Mouse (Mus musculus) midbrain, postnatal 0 days (tissue): ENCODE measurements at regions not wholly inside any gene's neighbourhood (a gene's known extent, or its start where the extent isn't known, plus 50 kb on each side); places are given as distances from the start of the nearest gene placed in this dataset.

Experiments
- ATAC-seq: fragments of 200-750 bp; cut with Nextera tagmentation; 2 replicates; pipeline ENCODE4 v1.8.0; 2017; ENCODE audit warnings: moderate number of reproducible peaks, mild to moderate bottlenecking, moderate TSS enrichment, moderate library complexity; ENCODE audit not compliant: low FRiP score
- DNase-seq: peaks from one replicate; pipeline ENCODE4 v3.0.0-alpha.2; 2015; ENCODE audit warnings: low spot score
- H3K27ac ChIP-seq: fragments of 300-500 bp; sonication (generic); 2 replicates; pipeline ENCODE4 v1.5.1; 2014; ENCODE audit warnings: low read depth, mild to moderate bottlenecking, low read length, mixed read lengths
- H3K27me3 ChIP-seq: fragments of 300-500 bp; sonication (generic); 2 replicates; pipeline ENCODE4 v1.6.1; 2014; ENCODE audit warnings: low read length, control low read depth, mixed read lengths; ENCODE audit not compliant: insufficient read depth
- H3K36me3 ChIP-seq: fragments of 300-500 bp; sonication (generic); 2 replicates; pipeline ENCODE4 v1.6.1; 2014; ENCODE audit warnings: low read length, control low read depth, mixed read lengths; ENCODE audit not compliant: insufficient read depth
- H3K4me1 ChIP-seq: fragments of 300-500 bp; sonication (generic); 2 replicates; pipeline ENCODE4 v1.6.1; 2014; ENCODE audit warnings: mild to moderate bottlenecking, control low read depth, antibody characterized with exemption, low read length, mixed read lengths; ENCODE audit not compliant: insufficient read depth
- H3K4me2 ChIP-seq: fragments of 300-500 bp; sonication (generic); 2 replicates; pipeline ENCODE4 v1.6.1; 2014; ENCODE audit warnings: low read depth, mild to moderate bottlenecking, low read length, mixed read lengths; ENCODE audit not compliant: poor library complexity, severe bottlenecking
- H3K4me3 ChIP-seq: fragments of 300-500 bp; sonication (generic); 2 replicates; pipeline ENCODE4 v1.5.1; 2014; ENCODE audit warnings: low read depth, mild to moderate bottlenecking, low read length, moderate library complexity
- H3K9ac ChIP-seq: fragments of 300-500 bp; sonication (generic); replicated peaks from 2 replicates; pipeline ENCODE4 v1.6.1; 2014; ENCODE audit warnings: mild to moderate bottlenecking, low read length, moderate library complexity, mixed read lengths; ENCODE audit not compliant: poor library complexity, severe bottlenecking
- H3K9me3 ChIP-seq: fragments of 300-500 bp; sonication (generic); 2 replicates; pipeline ENCODE4 v1.6.1; 2016; ENCODE audit warnings: low read length, control low read depth
- CTCF ChIP-seq: IDR thresholded peaks from 2 replicates; pipeline ENCODE4 v1.5.1; 2016; ENCODE audit warnings: antibody characterized with exemption, mild to moderate bottlenecking
- WGBS: fragments of 180-500 bp; shearing (Covaris S2); extraction: QIAGEN DNeasy Blood & Tissue Kit; methylation state at CpG from one replicate; pipeline ENCODE4 v1.1.7; 2014; 5-methylcytosine and 5-hydroxymethylcytosine counted together

GRCm38 (mm10) chr3:159121626-159122025 is 373.6 kb upstream of the Depdc1a start:
- 92% methylated on average over 3 of the region's 3 CpGs for WGBS
- ATAC-seq, result no peak
- DNase-seq, result peak; percentile 22

DNA sequence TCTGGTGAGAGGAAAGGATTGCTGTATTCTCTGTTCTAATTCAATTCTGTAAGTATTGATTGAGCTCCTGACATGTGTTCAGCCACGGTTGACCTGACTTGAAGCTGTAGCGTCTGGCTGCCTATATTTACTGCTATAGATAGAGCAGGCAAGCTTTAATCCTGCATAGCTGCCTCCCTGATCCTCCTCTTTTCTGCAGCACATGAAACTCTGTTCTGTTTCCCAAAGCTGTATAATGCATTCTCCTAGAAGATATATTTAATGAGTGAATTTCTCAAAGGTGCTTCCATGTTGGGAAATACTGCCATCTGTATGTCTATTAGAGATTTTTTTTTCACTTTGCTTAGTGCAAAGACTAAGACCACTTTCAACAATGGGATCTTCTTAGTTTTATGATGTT is 351.4 kb upstream of the Depdc1a start:
- no peak overlapping the region for H3K4me3 ChIP-seq
- peak; percentile 44; the same call in 1 of the 2 replicates for ATAC-seq
- H3K36me3 ChIP-seq, result no peaks in the 10 kb centered on the region
- 26% methylated on average over 2 of the region's 2 CpGs for WGBS
- no peaks in the 10 kb centered on the region for H3K9me3 ChIP-seq
- TF ChIP-seq CTCF, result peak; percentile 56
- H3K27ac ChIP-seq, result no peak overlapping the region
- H3K4me2 ChIP-seq, result no peak overlapping the region
- no peak overlapping the region for H3K9ac ChIP-seq
- H3K27me3 ChIP-seq, result no peaks in the 10 kb centered on the region
- H3K4me1 ChIP-seq, result no peaks in the 10 kb centered on the region
- DNase-seq, result peak; percentile 40

More at GRCm38 (mm10) chr3:159121626-159122025, 373.6 kb upstream of the Depdc1a start:
- H3K27me3 ChIP-seq, result no peaks in the 10 kb centered on the region
- H3K4me3 ChIP-seq, result no peak overlapping the region
- no peaks in the 10 kb centered on the region for H3K4me1 ChIP-seq
- no peak for TF ChIP-seq CTCF
- H3K9ac ChIP-seq, result no peak overlapping the region
- H3K4me2 ChIP-seq, result no peak overlapping the region
- H3K36me3 ChIP-seq, result no peaks in the 10 kb centered on the region
- H3K27ac ChIP-seq, result no peak overlapping the region
- H3K9me3 ChIP-seq, result no peaks in the 10 kb centered on the region

DNA sequence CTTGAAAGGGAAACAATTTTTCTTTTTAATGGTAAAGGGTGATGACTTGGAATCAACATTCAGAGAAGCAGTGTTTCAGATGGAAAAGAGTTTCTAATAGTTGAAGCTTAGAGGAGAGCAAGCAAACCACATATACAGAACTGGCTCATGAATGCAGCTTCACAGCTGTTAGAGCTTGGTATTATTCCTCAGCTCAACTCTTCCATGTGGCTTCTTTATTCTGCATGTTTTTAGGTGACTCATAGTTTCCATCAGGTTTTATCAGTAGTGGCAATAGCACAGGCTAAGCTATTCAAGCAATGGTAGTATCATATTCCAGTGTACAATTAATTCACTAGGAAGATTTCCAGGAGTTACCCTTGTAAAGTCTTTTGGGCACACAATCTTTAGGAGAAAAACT is 313.7 kb upstream of the Depdc1a start:
- Histone ChIP-seq H3K4me1 (no peaks in the 10 kb centered on the region), H3K4me2 (no peak overlapping the region), H3K9ac (no peak overlapping the region), H3K4me3 (no peak overlapping the region), H3K27me3 (no peaks in the 10 kb centered on the region), H3K9me3 (no peaks in the 10 kb centered on the region), H3K27ac (no peak overlapping the region), H3K36me3 (no peaks in the 10 kb centered on the region)
- ATAC-seq, result no peak
- DNase-seq, result no peak
- no peak for TF ChIP-seq CTCF

DNA sequence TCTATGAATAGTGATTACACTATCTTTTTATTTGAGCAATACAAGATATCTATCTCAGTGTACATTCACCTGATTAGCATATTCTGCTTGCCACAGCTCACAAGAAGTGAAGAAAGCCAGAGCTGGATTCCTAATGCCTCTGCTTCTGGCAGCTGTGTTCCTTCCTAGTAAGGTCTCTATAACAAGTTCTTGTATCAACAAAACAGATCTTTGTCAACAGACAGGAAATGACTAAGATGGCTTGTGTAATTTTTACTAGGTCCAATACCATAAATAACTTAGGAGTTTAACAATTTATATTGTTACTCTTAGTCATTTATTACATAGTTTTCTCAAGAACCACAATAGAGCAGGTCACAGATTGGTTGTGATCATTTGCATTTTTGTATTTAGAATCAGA is 302.0 kb upstream of the Depdc1a start:
- Histone ChIP-seq H3K4me3 (no peak overlapping the region), H3K9ac (no peak overlapping the region), H3K4me2 (no peak overlapping the region), H3K9me3 (no peaks in the 10 kb centered on the region), H3K27me3 (no peaks in the 10 kb centered on the region), H3K4me1 (no peaks in the 10 kb centered on the region), H3K36me3 (no peaks in the 10 kb centered on the region), H3K27ac (no peak overlapping the region)
- no peak for ATAC-seq
- TF ChIP-seq CTCF, result no peak
- DNase-seq, result no peak
